Mouse (Mus musculus) T-helper 1 cell (primary cell): Measurements from ENCODE around the gene Spag7.

Experiments
- in situ Hi-C: fragments of 300-600 bp; cut with MboI, MseI; formaldehyde crosslinking; loops from one replicate; pipeline ENCODE4 v1.15.1; 2025; ENCODE audit warnings: high pct_unique_total_duplicates

The Spag7 gene

DNA sequence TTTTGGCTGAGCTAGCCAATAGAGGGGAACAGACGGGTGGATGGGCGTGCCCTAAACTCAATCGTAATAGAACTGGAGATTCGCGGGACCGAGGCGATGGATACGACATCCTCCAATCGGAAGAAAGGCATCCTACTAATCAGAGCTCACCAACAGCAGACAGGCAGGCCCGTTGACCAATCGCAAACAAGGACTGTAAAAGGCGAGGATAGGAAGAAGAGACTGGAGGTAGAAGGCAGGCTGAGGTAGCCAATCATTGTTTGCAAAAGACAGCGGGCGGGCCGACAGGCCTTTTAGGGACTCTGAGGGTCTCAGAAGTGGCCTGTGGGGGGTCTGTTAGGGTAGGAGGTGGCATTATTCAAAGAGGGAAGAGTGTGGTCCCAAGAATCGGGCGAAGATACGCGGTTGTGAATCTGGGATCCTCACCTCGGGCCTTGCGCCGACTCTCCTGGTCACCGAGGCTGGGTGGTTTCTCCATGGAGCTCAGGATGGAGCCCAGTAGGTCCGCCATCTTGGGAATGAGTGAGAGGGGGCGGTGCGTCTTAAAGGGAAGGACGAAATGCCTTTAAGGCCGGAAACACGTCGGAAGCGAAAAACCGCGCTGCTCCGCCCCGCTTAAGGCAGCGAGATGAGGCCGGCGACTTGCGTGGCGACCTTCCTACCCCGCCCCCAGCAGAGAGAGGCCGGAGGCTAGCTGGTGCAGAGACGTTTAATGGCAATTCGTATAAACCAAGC lies at the start of gene Spag7:
TSS of gene Spag7 (minus strand) at position 646 of the 735 bp plus-strand sequence.
- in situ Hi-C loops, result loop anchor here (5.0 kb wide), 1 partner anchor 52 kb away; the partner anchor contains the start of genes 4930544D05Rik and Chrne

GRCm38 (mm10) chr11:70718481-70718880 lies 49.3 kb upstream of the Spag7 start:
- in situ Hi-C loops, result no loop called here

- in situ Hi-C loops, result no loop called here
Measured at GRCm38 (mm10) chr11:70715832-70716231, 46.6 kb upstream of the Spag7 start.

- in situ Hi-C loops, result no loop called here
Measured at GRCm38 (mm10) chr11:70713222-70713621, 44.0 kb upstream of the Spag7 start.

DNA sequence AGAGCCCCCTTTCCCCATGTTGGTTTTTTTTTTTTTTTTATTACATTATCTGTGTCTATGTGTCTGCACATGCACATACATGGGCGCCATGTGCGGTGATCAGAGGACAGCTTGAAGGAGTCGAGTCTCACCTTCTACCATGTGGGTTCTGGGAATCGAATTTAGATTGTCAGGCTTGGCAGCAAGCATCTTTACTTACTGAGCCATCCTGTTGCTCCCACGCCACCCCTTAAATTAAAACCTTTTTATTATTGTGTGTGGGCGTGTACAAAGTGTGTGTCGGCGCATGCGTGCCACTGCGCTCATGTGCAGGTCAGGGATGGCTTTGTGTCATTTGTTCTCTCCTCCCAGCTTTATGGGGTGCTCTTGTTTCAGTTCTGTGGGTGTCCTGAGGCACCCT lies 41.8 kb upstream of the Spag7 start:
- in situ Hi-C loops, result no loop called here

- in situ Hi-C loops, result no loop called here
Measured at GRCm38 (mm10) chr11:70706127-70706526, 36.9 kb upstream of the Spag7 start.

DNA sequence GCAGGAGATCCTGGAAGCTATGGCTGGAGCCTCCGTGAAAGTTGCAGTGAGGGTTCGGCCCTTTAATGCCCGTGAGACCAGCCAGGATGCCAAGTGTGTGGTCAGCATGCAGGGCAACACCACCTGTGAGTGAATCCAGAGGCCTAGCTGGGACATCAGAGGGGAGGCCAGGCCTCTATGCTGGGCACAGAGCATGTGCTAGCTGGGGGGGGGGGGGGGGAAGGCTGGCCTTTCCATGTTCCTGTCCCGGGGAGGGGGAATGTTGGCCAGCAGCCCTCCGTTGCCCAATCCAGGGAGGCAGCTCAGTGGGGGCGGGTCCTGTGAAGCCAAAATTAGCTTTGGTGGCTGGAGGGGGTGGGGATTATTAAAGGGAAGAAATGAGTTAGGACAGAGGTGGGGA lies 33.6 kb upstream of the Spag7 start:
- in situ Hi-C loops, result no loop called here

GRCm38 (mm10) chr11:70701984-70702733 lies 32.9 kb upstream of the Spag7 start:
- in situ Hi-C loops, result no loop called here

DNA sequence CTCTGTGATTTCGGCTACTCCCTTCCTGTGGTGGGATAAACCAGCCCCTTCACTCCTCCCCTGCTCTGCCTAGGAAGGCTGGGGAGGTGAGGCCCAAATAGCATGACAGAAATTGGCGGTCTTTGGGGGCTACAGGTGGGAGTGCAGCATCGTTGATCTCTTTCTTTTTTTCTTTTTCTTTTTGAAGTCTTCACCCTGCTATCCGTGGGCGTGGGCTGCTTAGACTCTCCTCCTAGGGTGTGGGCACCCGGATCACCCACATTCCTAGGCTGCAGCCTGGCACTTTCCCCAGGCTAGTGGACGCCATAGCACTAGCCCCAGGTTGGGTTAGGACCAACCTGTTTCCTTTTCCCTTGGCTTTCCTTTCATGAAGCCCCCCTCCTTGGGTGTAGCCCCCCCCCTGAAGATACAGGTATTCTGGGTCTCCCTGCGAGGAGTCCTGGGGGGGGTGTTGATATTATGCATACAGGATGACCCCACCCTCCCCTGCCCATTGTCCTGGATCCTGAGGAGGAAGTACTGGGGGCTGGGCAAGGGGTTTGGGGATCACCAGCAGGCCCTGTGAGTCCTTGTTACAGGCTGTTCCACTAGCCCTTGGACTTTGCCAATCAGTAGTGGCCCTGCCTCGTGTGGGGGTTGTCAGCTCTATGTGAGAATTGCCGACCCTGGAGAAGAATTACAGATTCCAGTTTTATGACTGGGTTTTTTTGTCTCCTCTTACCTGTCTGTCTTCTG lies 32.2 kb upstream of the Spag7 start:
- in situ Hi-C loops, result no loop called here

- in situ Hi-C loops, result no loop called here
Measured at GRCm38 (mm10) chr11:70700613-70701012, 31.4 kb upstream of the Spag7 start.

GRCm38 (mm10) chr11:70699722-70700556 lies 30.7 kb upstream of the Spag7 start, which contains the start of the genes Inca1 and Kif1c:
Gene Inca1, minus strand, starts transcription at chr11:70700155.
Gene Kif1c, plus strand, starts transcription at chr11:70700548.
- in situ Hi-C loops, result no loop called here

DNA sequence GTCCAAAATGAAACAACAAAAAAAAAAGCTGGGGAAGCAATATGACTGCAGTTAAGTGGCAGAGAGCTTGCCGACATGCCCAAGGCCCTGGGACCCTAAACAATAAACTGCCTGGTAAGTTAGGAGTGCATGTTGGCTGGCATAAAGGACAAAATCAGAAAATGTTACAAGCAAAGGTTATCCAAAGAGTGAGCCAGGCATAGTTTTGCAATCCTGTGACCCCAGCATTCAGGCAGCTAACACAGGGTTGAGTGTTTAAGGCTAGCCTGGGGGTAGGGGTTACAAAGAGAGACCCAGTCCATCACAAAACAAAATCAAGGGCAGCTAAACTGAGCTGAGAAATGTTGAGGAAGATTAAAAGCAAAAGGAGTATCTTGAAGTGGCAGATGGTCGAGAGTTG lies 29.8 kb upstream of the Spag7 start:
- in situ Hi-C loops, result no loop called here

- in situ Hi-C loops, result no loop called here
Measured at GRCm38 (mm10) chr11:70697376-70697775, 28.2 kb upstream of the Spag7 start.

- in situ Hi-C loops, result no loop called here
Measured at GRCm38 (mm10) chr11:70693504-70693903, 24.3 kb upstream of the Spag7 start.

DNA sequence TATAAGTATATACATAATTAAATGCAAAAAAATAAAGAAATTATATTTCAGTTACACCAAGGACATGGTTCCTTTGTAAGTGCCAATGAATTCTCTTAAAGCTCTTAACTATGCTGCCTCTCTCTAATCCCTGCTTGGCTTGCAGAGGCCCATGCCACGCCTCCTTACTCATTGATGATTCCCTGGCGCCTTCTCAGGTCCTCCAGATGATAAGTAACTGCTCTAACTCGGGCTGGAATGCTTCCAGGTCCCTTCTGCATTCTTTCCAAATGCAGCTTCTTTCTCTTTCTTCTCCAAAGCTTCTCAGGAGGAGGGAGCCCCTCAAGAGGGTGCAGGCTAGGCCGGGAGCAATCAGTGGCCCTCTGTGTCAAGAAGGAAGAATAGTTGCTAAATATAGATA lies 20.4 kb upstream of the Spag7 start:
- in situ Hi-C loops, result loop anchor here (5.0 kb wide), 1 partner anchor 68 kb away; no protein-coding TSS in a partner anchor

DNA sequence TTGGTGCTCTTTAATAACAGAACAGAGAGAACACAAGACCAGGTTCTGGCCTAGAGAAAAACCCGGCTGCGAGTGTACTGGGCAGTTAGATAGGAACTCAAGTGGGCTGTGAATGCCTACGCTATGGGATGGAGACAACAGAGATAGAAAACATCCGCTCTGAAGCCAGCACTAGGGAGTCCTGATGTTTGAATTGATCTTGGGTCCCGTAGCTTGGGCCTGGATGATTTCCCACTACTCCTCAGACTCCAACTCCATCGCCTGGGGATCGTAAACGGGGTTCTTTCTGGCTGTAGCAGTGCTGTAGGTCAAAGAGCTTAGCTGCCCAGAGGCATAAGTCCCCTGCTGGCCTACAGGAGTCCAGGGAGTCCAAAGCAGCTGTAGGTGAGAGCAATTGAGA lies 19.2 kb upstream of the Spag7 start:
- in situ Hi-C loops, result loop anchor here (5.0 kb wide), 1 partner anchor 69 kb away; no protein-coding TSS in a partner anchor

GRCm38 (mm10) chr11:70687601-70688199 lies 18.5 kb upstream of the Spag7 start, which contains the start of gene Camta2:
Gene Camta2, minus strand, starts transcription at chr11:70688105.
- in situ Hi-C loops, result loop anchor here (5.0 kb wide), 1 partner anchor 70 kb away; no protein-coding TSS in a partner anchor

GRCm38 (mm10) chr11:70686901-70687566 lies 17.8 kb upstream of the Spag7 start:
- in situ Hi-C loops, result loop anchor here (5.0 kb wide), 1 partner anchor 70 kb away; no protein-coding TSS in a partner anchor

DNA sequence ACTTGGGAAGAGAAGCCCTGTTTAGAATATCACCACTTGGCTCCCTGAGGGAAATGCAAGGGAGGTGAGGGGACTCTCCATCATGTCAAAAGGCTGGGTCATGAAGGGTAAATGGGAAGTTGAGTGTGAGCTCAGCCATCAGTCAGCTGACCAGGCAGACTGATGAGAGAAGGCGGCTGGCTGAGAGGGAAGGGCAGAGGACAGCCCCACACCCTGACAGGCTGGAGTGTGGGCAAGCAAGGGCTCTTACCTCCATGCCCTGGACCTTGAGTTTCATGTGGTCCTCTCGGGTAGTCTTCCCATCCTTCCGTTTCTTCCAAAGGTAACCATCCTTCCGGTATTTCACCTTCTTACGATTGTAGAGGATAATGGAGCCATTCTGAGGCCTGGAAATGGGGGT lies 14.4 kb upstream of the Spag7 start:
- in situ Hi-C loops, result no loop called here
